Mouse (Mus musculus): ENCODE measurements around the gene Tie1. TPM values are rescaled to one million over a fixed set of nuclear protein-coding genes. Genes with fewer than 3 reads are reported as not detected.

Tie1 gene
- polyA plus RNA-seq (2012; rRNA removed), result 28.3 and 31.8 TPM in 2 replicates

DNA sequence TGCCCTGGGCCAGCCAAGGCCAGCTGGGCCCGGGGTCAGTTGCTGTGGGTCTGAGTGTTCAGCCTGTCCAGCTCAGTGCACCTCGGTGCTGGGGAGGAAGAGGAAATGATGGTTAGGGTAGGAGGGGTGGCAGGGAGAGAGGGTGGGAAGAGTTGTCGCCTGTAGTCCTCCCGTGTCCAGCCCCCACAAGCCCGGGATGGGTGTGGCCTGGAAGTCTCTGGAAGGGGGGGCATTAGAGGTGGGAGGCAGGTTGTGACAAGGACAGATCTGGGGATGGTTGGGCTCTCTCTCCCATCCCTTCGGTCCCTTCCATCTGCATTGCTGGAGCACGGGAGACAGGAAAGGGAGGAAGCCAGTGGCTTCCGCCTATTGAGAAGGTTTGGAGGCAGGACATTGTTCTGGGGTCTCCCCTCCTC is at the start of gene Tie1:
TSS of gene Tie1 (minus strand) at position 345 of the 416 bp plus-strand sequence.
- 19% methylated on average over 8 of the region's 8 CpGs for WGBS
- Histone ChIP-seq H3K36me3 (ENCODE audit: control insufficient read depth, insufficient read depth, low read length) (no peaks in the 10 kb centered on the region), H3K27ac (ENCODE audit: insufficient read depth, low read length) (no peak within 1 kb of the TSS), H3K27me3 (ENCODE audit: control insufficient read depth, insufficient read depth, low read length) (no peaks in the 10 kb centered on the region), H3K4me3 (ENCODE audit: extremely low read depth, insufficient read depth, insufficient read length) (peak within 1 kb of the TSS; percentile 13; the same call in 1 of the 2 replicates), H3K4me1 (ENCODE audit: control insufficient read depth, insufficient read depth, insufficient read length) (no peaks in the 10 kb centered on the region)
- DNase-seq (ENCODE audit: low read depth in 1 of 2, low spot score in 2 of 2), result no peak
- no peak for TF ChIP-seq CTCF (IDR thresholded peaks at IDR 0.05; ENCODE audit: extremely low read depth, insufficient read depth, insufficient read length, insufficient replicate concordance)
- no peak for TF ChIP-seq POLR2A (IDR thresholded peaks at IDR 0.05; ENCODE audit: low read depth, low read length)

DNA sequence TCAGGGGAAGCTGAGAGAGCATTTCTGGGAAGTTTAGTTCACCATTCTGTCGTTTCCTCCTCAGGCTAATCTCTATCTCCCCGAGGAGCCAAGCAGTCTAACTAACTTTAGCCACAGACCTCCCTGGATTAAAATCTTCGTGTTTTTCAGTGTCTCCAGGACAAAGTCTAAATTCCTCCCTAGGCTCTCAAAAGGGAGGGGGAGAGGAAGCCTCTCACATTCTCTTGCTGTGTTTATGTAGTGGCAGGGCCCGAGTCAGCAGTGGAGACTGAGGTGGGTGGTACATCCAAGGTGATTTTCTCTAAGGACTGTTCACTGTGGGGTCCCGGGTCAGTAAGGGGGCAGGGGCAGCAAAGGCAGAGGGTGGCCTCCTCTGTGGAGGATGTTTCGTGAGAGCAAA is 47.9 kb upstream of the Tie1 start:
- DNase-seq (ENCODE audit: low read depth in 1 of 2, low spot score in 2 of 2), result no peak
- no peak overlapping the region for H3K27ac ChIP-seq (ENCODE audit: insufficient read depth, low read length)
- TF ChIP-seq CTCF (IDR thresholded peaks at IDR 0.05; ENCODE audit: extremely low read depth, insufficient read depth, insufficient read length, insufficient replicate concordance), result no peak
- no peak for TF ChIP-seq POLR2A (IDR thresholded peaks at IDR 0.05; ENCODE audit: low read depth, low read length)
- 48% methylated on average over 6 of the region's 6 CpGs for WGBS
- H3K27me3 ChIP-seq (ENCODE audit: control insufficient read depth, insufficient read depth, low read length), result no peaks in the 10 kb centered on the region
- no peak overlapping the region for H3K4me3 ChIP-seq (ENCODE audit: extremely low read depth, insufficient read depth, insufficient read length)
- H3K4me1 ChIP-seq (ENCODE audit: control insufficient read depth, insufficient read depth, insufficient read length), result no peaks in the 10 kb centered on the region
- H3K36me3 ChIP-seq (ENCODE audit: control insufficient read depth, insufficient read depth, low read length), result no peaks in the 10 kb centered on the region

DNA sequence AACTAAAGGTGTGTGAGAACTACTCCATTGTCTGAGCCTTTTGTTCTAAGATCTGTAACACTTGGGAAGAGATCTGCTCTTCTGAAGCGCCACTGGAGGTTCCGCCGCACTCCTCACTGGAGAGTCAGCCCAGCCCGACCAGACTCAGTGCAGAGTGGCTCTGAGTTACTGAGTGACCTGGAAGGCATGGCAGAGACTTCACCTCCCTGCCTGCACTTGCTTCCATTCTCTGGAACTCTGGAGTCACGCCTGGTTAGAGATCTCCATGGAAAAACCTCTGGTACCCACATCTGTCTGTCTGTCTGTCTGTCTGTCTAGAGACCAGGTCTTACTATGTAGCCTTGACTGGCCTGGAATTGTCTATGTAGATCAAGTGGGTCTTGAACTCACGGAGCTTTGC is 45.7 kb upstream of the Tie1 start:
- Histone ChIP-seq H3K4me3 (ENCODE audit: extremely low read depth, insufficient read depth, insufficient read length) (no peak overlapping the region), H3K27me3 (ENCODE audit: control insufficient read depth, insufficient read depth, low read length) (no peaks in the 10 kb centered on the region), H3K27ac (ENCODE audit: insufficient read depth, low read length) (no peak overlapping the region), H3K36me3 (ENCODE audit: control insufficient read depth, insufficient read depth, low read length) (no peaks in the 10 kb centered on the region), H3K4me1 (ENCODE audit: control insufficient read depth, insufficient read depth, insufficient read length) (no peaks in the 10 kb centered on the region)
- no peak for DNase-seq (ENCODE audit: low read depth in 1 of 2, low spot score in 2 of 2)
- WGBS, result 95% methylated on average over 6 of the region's 6 CpGs
- TF ChIP-seq POLR2A (IDR thresholded peaks at IDR 0.05; ENCODE audit: low read depth, low read length), result no peak
- no peak for TF ChIP-seq CTCF (IDR thresholded peaks at IDR 0.05; ENCODE audit: extremely low read depth, insufficient read depth, insufficient read length, insufficient replicate concordance)

DNA sequence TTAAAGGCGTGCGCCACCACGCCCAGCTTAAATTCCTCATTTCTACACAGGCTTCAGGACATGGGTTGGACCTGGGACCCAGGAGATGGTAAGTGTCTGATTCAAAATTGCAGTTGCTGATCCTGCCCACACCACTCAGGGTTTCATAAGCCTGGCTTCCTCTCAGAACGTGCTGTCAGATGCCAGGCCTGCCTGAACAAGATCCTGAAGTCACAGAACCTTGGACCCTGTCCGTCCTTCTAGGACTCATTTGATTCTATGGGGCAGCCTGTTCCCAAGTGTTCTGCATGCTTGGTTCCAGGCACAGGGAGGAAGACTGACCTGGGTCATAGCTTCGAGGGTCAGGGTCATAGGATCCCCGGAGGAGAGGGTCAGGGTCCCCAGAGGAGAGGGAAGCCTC is 43.7 kb upstream of the Tie1 start:
- no peak for TF ChIP-seq CTCF (IDR thresholded peaks at IDR 0.05; ENCODE audit: extremely low read depth, insufficient read depth, insufficient read length, insufficient replicate concordance)
- no peak for TF ChIP-seq POLR2A (IDR thresholded peaks at IDR 0.05; ENCODE audit: low read depth, low read length)
- H3K27me3 ChIP-seq (ENCODE audit: control insufficient read depth, insufficient read depth, low read length), result no peaks in the 10 kb centered on the region
- no peak for DNase-seq (ENCODE audit: low read depth in 1 of 2, low spot score in 2 of 2)
- no peaks in the 10 kb centered on the region for H3K4me1 ChIP-seq (ENCODE audit: control insufficient read depth, insufficient read depth, insufficient read length)
- 61% methylated on average over 7 of the region's 7 CpGs for WGBS
- no peaks in the 10 kb centered on the region for H3K36me3 ChIP-seq (ENCODE audit: control insufficient read depth, insufficient read depth, low read length)
- no peak overlapping the region for H3K27ac ChIP-seq (ENCODE audit: insufficient read depth, low read length)
- H3K4me3 ChIP-seq (ENCODE audit: extremely low read depth, insufficient read depth, insufficient read length), result no peak overlapping the region

DNA sequence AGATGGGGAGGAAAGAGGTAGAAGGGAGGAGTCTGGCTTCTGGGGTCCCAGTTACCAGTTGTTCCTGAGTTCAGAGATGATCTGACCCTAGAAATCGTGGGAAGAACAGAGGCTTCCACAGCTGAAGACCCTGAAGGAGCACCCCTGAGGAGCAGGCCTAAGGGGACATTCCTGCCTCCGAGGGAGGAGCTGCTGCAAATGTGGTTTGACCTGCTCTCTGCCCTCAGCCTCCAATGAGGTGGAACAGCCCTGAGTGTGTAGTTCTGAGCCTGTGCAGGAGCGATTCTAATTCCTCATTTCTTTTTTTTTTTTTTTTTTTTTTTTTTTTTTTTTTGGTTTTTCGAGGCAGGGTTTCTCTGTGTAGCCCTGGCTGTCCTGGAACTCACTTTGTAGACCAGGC is 43.3 kb upstream of the Tie1 start:
- H3K27ac ChIP-seq (ENCODE audit: insufficient read depth, low read length), result no peak overlapping the region
- H3K36me3 ChIP-seq (ENCODE audit: control insufficient read depth, insufficient read depth, low read length), result no peaks in the 10 kb centered on the region
- DNase-seq (ENCODE audit: low read depth in 1 of 2, low spot score in 2 of 2), result no peak
- no peaks in the 10 kb centered on the region for H3K4me1 ChIP-seq (ENCODE audit: control insufficient read depth, insufficient read depth, insufficient read length)
- TF ChIP-seq POLR2A (IDR thresholded peaks at IDR 0.05; ENCODE audit: low read depth, low read length) (no peak), CTCF (IDR thresholded peaks at IDR 0.05; ENCODE audit: extremely low read depth, insufficient read depth, insufficient read length, insufficient replicate concordance) (no peak)
- no peak overlapping the region for H3K4me3 ChIP-seq (ENCODE audit: extremely low read depth, insufficient read depth, insufficient read length)
- 34% methylated on average over 3 of the region's 4 CpGs for WGBS
- H3K27me3 ChIP-seq (ENCODE audit: control insufficient read depth, insufficient read depth, low read length), result no peaks in the 10 kb centered on the region

DNA sequence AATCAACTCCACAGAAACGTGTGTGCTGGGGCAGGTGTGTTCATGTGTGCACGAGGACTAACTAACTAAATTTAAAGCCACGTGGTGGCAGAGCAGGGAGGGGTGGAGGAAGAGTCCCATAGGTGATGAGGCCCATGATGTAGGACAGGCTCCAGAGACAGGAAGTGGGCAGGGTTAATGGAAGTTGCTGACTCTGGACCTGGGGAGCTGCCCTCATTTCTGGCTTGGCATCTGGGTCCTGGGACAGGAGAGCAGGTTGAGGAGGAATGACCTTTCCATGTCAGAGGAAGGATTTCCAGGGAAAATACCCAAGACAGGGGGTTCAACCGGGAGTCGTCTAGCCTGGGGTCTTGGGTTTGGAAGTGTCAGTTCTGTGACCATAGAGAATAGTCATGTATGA is 42.8 kb upstream of the Tie1 start:
- no peak overlapping the region for H3K27ac ChIP-seq (ENCODE audit: insufficient read depth, low read length)
- DNase-seq (ENCODE audit: low read depth in 1 of 2, low spot score in 2 of 2), result no peak
- WGBS, result 54% methylated on average over 5 of the region's 5 CpGs

DNA sequence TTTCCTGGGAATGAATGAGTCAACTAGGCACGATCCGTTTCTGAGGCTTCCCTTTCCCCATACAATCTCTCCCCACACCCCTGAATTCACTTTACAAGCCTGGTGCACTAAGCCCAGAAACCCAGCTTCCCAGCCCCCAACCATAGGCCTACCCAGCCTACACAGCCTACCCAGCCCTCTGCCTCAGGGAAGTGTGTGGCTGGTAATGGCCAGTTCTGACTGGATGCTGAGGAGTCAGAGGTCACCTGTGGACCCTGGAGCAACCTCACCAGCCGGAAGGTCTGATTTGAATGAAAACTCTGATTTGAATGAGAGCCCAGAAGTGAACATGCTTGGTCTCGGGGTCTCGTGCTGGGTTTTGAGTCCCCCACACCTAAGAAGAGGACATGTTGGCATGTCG is 37.9 kb upstream of the Tie1 start:
- TF ChIP-seq POLR2A (IDR thresholded peaks at IDR 0.05; ENCODE audit: low read depth, low read length), result no peak
- no peak for TF ChIP-seq CTCF (IDR thresholded peaks at IDR 0.05; ENCODE audit: extremely low read depth, insufficient read depth, insufficient read length, insufficient replicate concordance)
- 91% methylated on average over 6 of the region's 6 CpGs for WGBS
- no peaks in the 10 kb centered on the region for H3K36me3 ChIP-seq (ENCODE audit: control insufficient read depth, insufficient read depth, low read length)
- H3K4me3 ChIP-seq (ENCODE audit: extremely low read depth, insufficient read depth, insufficient read length), result no peak overlapping the region
- no peaks in the 10 kb centered on the region for H3K4me1 ChIP-seq (ENCODE audit: control insufficient read depth, insufficient read depth, insufficient read length)
- DNase-seq (ENCODE audit: low read depth in 1 of 2, low spot score in 2 of 2), result no peak
- no peak overlapping the region for H3K27ac ChIP-seq (ENCODE audit: insufficient read depth, low read length)
- H3K27me3 ChIP-seq (ENCODE audit: control insufficient read depth, insufficient read depth, low read length), result no peaks in the 10 kb centered on the region

More for the DNA sequence above, 42.8 kb upstream of the Tie1 start:
- Histone ChIP-seq H3K36me3 (ENCODE audit: control insufficient read depth, insufficient read depth, low read length) (no peaks in the 10 kb centered on the region), H3K27me3 (ENCODE audit: control insufficient read depth, insufficient read depth, low read length) (no peaks in the 10 kb centered on the region), H3K4me1 (ENCODE audit: control insufficient read depth, insufficient read depth, insufficient read length) (no peaks in the 10 kb centered on the region), H3K4me3 (ENCODE audit: extremely low read depth, insufficient read depth, insufficient read length) (no peak overlapping the region)
- TF ChIP-seq CTCF (IDR thresholded peaks at IDR 0.05; ENCODE audit: extremely low read depth, insufficient read depth, insufficient read length, insufficient replicate concordance) (no peak), POLR2A (IDR thresholded peaks at IDR 0.05; ENCODE audit: low read depth, low read length) (no peak)
